Mouse (Mus musculus): ENCODE measurements at regions not wholly inside any gene's neighbourhood (a gene's known extent, or its start where the extent isn't known, plus 50 kb on each side); places are given as distances from the start of the nearest gene placed in this dataset.

DNA sequence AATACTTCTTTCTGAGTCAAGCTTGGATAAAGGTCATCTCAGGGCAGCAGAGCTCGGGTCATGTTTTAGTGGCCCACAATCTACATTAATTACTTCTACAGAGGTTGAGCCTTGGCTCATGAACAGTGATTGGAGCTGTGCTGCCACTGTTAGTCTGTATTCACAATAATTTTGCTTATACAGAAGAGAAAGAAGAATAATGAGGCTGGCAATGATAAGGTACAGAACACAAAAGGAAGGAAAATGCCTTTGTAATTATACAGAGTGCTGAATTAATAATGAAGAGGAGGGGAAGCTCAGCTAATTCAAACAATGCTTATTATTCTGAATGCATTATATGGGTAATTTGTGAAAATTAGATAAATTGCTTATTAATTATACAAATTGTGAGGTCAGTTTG, 573.9 kb upstream of the Cblb start:
- DNase-seq: peak; percentile 12

DNA sequence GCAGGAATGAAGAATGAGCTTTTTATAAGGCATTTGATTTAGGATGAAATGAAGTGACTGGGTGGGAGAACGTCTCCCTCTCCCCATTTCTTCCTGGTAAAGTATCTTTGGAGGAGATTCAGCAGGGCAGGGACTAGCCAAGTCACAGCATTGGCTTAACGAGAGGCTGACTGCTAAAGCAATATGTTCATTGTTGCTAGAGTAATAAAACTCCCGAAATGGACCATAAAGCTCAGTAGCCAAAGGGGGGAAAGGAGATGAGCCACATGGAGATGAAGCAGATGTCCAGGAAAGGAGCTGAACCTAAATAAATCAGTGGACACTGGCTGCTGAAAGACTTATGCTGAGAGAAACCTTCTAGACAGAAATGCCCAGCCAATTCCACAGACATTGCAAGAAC, 555.3 kb upstream of the Cblb start:
- no peak for DNase-seq

DNA sequence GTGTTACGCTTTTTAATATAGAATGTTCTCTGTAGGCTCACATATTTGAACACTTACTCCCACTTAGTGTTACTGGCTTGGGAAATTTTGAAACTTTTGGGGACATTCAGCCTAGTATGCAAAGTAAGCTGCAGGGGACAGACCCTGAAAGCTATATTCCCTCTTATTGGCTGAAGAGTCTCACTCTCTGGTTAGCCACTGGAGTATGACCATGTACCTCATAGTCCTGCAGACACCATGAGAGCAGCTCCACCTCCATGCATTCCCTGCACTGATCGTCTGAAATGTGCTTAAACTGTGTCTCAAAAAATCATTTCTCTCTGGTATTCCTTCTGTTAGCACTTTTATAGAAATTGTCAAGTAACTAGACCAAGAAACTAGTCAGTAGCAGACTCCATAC, 534.9 kb upstream of the Cblb start:
- DNase-seq: no peak

DNA sequence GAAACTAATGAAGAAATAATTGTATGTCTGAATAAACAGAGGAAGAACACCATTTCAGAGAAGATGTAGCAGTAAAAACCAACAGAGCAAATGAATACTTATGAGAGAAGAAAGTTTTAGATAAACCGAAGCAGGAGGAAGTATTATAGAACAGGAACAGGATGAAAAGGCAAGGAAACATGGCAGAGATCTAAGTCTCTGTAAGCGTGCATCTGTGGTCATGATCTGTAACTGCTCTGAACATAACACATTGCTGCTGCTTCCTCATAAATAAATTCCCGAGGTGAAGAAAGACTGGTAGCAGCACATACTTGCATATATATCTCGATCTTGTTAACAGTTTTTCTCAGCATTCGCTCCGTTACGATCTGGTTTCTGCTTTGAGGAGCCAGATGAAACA, 533.2 kb upstream of the Cblb start:
- DNase-seq: no peak

DNA sequence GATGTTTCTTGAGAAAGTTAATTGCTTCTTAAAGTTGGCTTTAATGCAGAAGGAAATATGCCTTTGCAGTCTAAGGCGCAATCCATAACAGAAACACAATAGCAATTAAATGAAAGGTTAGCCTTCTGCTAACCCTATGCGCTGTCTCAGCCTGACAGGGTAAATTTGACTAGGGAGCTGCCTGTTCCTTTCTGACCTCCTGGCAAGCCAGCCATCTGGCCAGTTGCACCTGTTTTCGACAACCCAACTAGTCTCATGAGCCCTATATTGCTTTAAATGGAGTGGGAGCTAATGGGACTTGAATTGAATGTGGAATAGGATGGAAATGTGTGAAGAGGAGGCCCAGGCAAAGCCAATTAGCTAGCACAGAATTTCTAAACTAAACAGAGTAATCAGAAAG, 513.9 kb upstream of the Cblb start:
- DNase-seq: no peak

DNA sequence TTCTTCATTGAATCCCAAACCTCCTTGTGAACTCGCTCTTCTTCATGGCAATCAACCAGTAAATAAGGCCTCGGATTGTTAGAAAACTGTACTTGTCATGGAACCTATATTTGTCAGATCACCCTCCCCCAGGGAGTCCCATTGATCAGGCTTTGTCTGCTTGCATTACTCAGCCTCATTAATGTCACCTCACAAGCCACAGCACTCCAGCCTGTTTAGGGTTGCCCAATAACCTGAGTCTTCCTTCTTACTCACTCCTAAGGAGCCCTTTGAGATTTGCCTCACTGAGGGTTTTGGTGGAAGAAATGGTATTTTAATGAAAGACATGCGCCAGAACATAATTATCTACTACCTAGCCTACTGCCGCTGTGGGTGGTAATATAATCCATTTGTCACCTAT, 510.3 kb upstream of the Cblb start:
- DNase-seq: no peak

DNA sequence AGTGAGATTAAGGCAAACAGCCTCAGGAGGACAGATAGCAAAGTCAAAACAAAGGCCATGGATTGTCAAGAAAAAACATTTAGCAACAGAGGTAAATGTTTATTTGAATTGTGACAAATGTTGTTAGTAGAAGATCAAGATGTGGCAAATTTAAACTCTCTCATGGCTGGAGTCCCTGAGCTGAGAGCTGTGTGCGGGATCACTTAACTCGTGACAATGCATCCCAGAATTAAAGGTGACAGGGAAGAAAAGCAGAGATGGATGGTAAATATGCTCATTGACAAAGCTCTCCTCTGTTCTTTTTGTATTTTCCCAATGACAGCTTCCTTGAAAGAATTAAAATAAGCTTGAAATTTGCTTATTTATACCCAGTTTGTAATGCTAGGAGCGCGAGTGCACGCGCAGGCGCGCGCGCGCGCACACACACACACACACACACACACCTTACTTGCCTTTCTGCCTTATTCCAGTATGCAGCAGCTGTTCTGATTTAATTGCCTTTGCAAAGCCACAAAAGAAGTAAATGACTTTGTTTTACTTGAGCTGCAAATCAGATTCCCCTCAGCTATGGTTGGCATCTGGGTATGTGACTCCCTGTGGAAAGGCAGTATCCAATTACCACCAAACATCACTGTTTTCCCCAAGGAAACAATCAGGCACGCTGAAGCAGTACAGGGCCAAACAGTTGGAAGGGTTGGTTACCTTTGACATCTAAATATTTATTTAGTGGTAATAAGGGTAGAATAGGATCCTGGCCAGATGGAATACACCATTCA, 509.5 kb upstream of the Cblb start:
- peak; percentile 2 for DNase-seq

DNA sequence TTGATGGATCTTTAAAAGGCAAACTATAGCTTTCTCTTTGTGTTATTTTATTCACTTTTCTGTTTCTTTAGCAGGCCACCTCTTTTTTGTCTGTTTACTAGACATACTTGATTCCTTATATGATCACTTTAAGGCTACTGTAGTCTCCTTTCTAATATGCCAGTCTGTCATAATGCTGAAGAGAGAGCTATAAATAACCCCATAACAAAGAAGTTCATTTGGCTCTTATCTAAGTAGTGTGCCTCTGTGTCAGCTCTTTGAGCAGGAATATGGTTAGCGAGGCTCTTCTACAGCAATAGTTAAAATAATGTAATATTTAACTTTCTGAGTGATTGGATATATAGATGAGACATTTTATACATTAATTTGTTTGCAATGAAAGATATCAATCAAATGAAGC, 507.0 kb upstream of the Cblb start:
- DNase-seq: no peak

DNA sequence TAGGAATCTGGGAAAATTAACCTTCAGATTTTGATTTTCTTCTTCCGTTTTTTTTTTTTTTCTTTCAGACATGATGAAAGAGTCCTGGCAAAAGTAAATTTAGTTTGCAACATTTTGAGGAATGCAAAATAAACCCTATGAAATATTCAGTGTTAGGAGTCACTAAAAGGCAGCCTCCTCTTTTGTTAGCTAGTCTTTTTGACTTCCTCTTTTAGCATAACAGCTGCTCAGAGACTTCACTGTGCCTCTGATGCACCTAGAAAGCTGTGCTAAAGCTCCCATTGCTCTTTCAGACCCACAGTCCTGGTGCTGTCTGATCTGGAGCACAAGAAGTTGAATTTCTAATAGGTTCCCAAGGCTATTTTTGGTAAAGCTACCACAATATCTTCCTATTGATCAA, 498.5 kb upstream of the Cblb start:
- DNase-seq: no peak

DNA sequence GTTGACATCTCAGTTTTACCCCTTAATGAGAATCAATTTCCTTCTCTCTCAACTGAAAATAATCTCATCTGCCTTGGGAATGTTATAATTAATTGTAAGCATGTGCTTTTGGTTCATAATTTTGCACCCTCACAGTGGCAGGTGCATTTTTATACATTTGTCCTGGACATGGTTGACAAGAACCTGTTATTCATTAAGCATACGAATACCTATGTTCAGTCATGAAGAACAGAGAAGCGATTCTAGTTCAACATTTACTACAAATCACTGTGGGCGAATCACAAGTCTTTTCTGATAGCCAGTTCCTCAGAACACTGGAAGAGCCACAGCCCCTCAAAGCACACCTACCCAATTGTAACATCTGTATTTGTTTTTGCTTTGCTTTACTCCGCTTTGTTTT, 487.3 kb upstream of the Cblb start:
- no peak for DNase-seq

DNA sequence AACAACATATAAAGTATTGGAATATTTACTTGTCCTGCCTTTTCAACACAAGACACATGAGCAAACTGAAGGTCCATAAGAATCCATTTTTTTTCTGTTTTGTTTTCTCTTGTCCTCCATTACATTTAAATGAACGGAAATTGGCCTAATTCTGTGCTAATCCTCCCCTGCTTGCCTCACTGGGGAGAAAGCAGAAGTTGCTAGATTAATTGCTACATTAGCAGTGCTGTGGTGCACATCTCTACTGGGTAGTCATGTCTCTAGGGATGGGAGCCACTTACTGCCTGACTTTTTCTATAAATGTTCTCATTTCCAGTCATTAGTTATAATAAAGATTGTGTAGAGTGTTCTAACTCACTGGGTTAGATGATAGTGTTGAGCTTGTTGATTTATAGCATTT, 484.0 kb upstream of the Cblb start:
- DNase-seq: no peak

DNA sequence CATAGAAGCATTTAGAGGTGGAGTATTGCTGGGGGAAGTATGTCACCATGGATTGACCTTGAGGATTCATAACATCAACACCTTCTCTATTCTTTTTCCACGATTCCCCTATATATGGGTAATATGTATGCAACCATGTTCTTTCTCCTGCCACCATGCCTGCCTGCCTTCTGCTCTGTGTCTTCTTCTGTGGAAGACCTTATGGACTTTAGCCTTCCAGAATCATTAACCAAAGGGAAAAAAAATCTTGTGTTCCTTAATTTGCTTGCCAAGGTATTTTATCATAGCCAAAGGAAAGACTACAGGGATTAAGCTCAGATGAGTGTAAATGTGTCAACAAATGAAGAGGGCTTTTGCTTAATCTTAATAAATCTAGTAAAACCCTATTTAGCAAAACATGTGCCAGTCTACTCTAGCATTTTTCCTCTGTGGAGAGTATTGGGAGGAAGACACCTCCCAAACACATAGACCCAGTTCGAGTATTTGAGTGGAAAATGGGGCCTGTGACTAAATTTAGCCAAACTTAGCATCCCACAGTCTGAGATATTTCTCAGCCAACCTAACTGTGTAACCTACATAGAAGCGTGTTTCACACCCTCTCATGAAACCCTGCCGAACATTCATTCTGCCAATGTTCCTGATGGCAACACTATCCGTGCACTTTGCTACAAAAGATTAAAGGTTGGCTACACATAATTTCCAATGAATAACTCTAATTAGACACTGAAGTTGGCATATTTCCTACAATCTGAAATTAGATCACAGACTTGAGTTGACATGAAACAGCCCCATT, 468.0 kb upstream of the Cblb start:
- DNase-seq: no peak

DNA sequence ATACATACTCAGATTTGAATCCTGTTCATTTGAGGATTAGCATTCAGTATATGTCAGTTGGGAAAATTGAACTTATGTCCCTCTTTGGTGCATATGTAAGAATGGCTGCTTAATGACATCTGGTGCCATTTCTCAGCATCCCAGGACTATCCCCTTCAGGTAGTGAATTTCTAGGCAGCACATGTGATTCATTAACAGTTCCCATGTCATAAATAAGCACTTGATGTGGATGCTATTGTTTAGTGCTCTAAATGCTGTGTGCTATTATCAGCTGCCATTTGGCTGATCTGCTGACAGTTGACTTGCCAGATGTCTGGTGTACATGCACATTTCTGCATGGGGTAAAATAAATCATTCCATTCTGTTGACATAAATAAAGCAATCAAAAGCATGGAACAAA, 467.0 kb upstream of the Cblb start:
- no peak for DNase-seq

DNA sequence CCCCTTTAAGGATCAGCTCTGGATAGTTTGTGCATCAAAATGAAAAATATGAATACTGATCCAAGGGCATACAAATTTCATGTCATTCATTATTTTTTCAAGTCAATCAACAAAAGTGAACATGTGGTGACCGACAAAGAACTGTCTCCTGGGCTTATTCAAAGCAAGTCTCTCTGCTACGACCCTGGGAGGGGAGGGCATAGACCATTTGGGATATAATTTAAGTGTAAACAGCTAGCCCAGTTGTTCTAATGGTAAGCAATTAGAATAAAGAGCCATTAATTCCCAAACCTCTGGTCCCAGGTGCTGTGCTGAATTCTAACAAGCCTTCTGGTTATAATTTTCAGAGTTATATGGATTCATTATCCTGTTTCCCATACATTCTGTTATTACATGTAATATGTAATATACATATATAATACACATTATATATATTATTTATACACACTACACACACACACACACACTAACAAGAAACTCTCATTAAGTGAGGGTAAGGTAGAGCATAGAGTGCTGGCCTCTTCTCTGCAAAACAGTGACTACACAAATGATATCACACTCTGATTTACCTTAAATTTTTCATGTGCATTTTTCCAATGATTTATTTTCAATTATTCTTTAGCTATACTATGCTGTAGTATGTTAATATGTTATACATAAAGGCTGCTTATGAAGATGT, 453.0 kb upstream of the Cblb start:
- DNase-seq: no peak

DNA sequence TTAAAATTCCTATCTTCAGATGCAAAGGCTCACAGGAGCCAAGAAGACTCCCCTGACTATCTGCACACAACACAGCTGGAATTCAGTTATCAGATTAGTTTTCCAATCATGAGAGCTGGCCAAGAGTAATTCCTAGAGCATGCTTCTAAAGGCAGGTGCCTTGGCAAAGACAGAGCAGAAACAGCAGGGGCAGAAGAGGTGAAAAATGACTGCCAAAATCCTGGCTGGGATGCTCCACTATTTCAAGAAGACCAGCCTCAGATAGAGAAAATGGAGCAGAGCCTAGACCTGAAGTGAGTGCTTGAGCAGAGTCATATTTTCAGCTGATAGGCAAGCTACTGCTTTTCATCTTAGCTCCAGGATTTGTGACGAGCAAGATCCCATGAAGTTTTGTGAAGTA, 450.5 kb upstream of the Cblb start:
- no peak for DNase-seq

DNA sequence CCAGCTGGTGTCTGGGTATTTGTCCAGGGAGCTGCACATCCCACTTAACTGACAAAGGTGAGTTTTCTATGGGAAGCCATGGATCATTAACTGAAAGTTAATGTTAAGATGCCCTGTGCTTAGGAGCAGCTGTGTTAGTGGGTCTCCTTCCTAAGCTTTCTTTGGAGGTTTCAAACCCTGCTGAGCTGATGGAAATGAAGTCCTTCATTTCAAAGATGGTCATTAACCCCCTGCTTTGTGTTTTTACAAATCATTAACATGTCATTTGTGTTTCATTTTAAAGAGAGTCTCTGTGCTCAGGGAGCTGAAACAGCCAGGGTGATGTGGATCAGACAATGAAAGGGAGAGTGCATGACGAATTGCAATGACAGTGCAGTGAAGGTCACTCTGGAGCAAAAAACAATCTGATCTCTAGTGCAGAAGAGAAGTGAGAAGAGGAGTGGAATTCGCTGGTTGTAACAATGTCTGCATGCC, 441.1 kb upstream of the Cblb start:
- no peak for DNase-seq

DNA sequence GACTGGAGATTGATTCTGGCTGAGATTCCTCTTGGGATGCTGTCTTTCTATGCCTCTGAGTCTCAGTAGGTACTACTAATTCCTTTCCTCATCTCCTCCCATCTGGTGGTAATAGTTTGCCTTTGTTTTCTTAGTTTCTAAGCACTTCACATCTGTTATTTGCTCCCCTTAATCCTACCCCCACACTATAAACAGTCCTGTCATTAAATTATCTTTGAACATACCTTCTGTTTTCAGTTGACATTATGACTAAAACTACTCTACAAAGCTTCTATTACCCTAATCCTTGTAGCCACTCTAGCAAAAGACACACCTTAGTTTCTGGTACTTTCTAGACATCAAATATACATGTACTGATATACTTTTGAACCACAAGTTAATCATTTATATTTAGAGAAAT, 413.4 kb upstream of the Cblb start:
- DNase-seq: no peak

DNA sequence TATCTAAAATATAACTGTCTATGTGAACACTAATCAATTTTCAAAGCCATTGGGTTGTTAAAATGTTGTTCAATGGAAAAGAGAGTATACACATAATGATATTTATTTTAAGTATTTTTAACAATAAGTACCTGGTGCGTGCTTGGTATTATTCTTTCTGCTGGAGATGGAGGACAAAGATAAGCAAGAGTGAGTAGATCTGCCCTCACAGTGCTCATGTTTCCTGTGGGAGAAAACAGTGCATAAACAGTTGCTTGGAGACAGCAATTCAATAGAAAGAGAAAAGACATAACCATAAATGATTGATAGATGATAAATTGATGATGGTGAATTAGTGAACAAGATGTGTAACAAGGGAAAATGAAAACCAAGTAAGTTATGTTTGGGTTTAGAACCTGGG, 384.4 kb upstream of the Cblb start:
- DNase-seq: no peak

DNA sequence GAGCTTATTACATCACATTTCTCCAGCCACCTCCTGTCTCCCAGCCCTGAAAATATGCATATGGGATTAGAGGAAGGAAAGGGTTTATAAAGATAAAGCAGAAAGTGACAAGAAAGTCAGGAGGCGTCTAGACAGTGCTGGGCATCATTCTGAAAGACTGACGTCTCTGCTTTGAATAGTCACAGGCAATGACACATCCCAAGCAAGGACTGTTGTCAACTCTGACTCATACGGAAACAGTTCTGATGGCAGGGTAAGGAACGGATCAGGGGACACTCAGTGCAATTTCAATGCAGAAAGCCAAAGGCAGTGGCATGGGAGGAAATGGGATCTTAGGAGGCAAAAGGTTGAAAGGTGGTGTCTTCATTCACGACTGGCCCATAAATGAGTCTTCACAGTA, 380.9 kb upstream of the Cblb start:
- DNase-seq: no peak

DNA sequence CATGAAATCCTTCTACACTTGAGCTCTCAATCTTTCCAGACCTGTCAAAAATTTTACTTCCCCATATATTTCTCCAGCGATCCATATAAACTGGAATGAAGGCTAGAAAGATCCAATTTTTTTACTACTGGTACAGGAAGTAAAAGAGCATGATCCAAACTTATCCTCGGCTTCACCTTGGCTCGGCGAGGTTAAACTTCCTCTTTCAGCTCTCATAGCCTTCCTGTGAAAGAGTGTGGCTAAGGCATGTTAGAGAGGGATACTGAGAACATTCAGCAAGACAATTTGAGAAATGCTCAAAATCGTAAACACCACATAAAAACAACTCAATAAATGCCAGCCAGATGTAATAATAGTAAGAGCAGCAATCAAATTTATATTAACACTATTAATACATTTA, 380.3 kb upstream of the Cblb start:
- no peak for DNase-seq

DNA sequence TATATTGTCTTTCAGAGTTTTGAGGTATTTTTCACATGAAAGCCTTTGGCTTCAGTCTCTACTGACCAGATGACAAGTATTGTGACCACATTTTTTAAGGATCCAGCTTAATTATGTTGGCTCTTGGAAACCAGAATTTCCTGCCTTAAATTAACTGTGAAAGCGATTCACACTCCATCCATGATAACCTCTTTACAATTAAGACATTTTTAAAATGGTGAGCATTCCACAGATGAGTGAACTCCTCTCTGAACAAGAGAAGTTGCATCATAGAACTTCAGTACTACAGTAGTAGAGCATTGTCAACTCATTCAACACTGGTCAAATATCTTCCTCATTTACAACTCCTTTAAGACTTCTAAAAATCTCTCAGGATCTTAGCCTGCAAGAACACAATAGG, 369.3 kb upstream of the Cblb start:
- no peak for DNase-seq

DNA sequence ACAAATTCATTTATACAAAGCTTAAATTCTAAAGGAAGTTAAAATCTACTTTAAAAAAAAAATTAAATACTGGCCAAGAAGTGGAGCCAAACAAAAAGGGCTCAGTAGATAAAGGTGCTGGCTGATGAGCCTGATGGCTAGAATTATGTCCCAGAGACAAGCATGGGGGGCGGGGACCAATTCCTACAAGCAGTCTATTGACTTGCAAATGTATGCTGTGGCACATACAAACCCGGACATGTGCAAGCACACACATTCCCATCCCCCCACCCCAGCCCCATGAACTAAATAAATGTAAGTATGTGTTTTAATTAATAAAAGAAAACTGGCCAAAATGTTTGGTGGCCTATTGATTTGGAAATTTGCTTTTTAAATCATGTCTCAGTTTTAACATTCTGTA, 366.7 kb upstream of the Cblb start:
- DNase-seq: no peak

DNA sequence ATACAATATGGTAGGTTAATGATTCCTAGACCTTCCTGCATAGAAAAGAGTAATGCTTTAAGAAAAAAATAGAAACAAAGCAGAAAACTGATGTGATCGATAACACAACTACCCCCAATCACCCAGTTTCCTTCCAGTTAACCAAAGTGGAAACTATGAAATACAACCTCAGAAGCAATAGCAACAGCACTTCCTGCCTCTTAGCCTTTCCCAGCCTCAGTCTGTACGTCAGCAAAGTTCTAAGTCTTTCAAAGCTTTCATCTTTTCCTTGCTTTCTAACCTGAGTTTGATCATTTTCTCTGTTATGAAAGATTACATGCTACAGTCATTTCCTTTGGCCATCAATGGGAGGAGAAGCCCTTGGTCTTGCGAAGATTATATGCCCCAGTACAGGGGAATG, 355.9 kb upstream of the Cblb start:
- no peak for DNase-seq

DNA sequence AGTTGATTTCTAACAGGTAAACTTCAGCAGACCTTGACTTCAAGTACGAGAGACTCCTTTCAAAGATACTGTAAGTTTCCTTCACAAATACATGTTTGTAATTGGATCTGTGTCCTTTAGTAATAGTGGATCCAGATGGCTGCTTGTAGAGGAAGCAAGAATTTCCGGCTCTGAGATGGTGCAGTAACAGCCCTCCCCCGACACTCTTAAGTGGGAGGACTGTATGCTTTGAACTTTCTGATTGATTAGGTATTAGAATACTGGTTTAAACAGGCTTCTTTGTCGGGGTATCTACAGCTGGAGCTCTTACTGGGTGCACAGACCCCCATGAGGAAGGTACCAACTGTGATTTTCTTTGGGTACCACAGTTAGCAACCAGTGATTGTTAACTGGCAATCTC, 355.0 kb upstream of the Cblb start:
- no peak for DNase-seq
